20 mouse cellular contexts compared by ENCODE assay signal in the genomic region with DNA sequence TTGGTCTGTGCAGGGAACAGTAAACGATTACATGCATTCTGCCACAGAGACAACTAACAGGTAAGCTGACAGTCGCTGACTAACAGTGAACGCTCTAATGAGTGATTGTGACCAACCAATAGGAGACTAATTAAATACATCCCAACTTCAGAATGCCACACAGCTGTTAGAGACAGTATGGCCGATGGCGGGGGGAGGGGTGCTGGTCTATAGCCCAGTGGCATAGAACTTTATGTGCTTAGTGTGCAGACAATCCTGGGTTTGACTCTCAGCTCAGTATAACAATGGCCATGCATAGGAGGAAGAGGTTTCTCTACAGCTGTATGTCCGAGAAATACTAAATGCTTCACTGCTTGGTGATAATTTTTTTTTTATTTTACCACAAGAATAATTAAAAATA. TPM values are rescaled to one million over a fixed set of nuclear protein-coding genes. Genes with fewer than 3 reads are reported as not detected.
A peak's percentile ranks its signal among the peaks of the same experiment; 100 is the strongest.
DNase-seq lines count a peak whose midpoint lies in the region; ATAC-seq and TF ChIP-seq lines count a peak whose summit lies in the region.
"Had no signal": no experiment of that assay in that cellular context is flagged by ENCODE, and none has a peak within 500 bp of the region (broad histone marks: within the 10 kb centered on the region; RNA-seq: fewer than 3 reads in every experiment).

No protein-coding gene starts in this region.

- no peak overlapping the region for H3K4me2 ChIP-seq in kidney, embryonic 14.5 days (replicated peaks; ENCODE audit: low read depth, low read length)
- no peak overlapping the region for H3K4me2 ChIP-seq in stomach, embryonic 15.5 days
- H3K4me2 ChIP-seq: liver, embryonic 15.5 days; neural tube, embryonic 13.5 days had no signal

- peaks cover 15% of the 10 kb centered on the region for H3K4me1 ChIP-seq in kidney, embryonic 14.5 days (ENCODE audit: control insufficient read depth, insufficient read depth, low read length)
- peaks cover 15% of the 10 kb centered on the region for H3K4me1 ChIP-seq in stomach, embryonic 15.5 days

- 0 out of 2 replicates have a peak, but pooled peaks have one; percentile 22 for ATAC-seq in kidney, embryonic 14.5 days (ENCODE audit: low FRiP score, low TSS enrichment)
- ATAC-seq in stomach, embryonic 15.5 days (ENCODE audit: insufficient read depth, low FRiP score, low read depth) = no peak

- no peak for DNase-seq in gastrocnemius, adult 2 months
- DNase-seq in gastrocnemius, postnatal 14 days = no peak
- no peak for DNase-seq in kidney, adult 8-10 months
- DNase-seq in retina, postnatal 1 day = peak; percentile 50
- DNase-seq in retina, embryonic 14.5 days (ENCODE audit: low spot score) = no peak
- no peak for DNase-seq in right cerebral cortex, postnatal 14 days
- DNase-seq: cerebellum, postnatal 14 days; gastrocnemius, postnatal 10 days; layer of hippocampus, postnatal 36 days; thymus, adult 2 months had no signal

- no peaks in the 10 kb centered on the region for H3K27me3 ChIP-seq in kidney, embryonic 14.5 days (ENCODE audit: control insufficient read depth, insufficient read depth, low read length)
- H3K27me3 ChIP-seq in stomach, embryonic 15.5 days (replicated peaks) = no peaks in the 10 kb centered on the region
- H3K27me3 ChIP-seq: embryonic facial prominence, embryonic 12.5 days; heart, embryonic 13.5 days; neural tube, embryonic 13.5 days had no signal

- H3K27ac ChIP-seq in gastrocnemius, adult 2 months = peak overlapping the region; percentile 66
- H3K27ac ChIP-seq in kidney, embryonic 14.5 days (ENCODE audit: low read depth, low read length) = no peak overlapping the region
- H3K27ac ChIP-seq in stomach, embryonic 15.5 days = peak overlapping the region; percentile 14; the same call in 1 of the 2 replicates
- H3K27ac ChIP-seq: liver, embryonic 15.5 days had no signal

- intact Hi-C loops in gastrocnemius, adult 2 months (cut with DNase I) = no loop called here
- intact Hi-C loops in gastrocnemius, postnatal 14 days (cut with DNase I; ENCODE audit: low total_unique reads) = no loop called here

- no peaks in the 10 kb centered on the region for H3K36me3 ChIP-seq in kidney, embryonic 14.5 days (ENCODE audit: control insufficient read depth, insufficient read depth, low read length)
- H3K36me3 ChIP-seq in stomach, embryonic 15.5 days = no peaks in the 10 kb centered on the region
- H3K36me3 ChIP-seq: embryonic facial prominence, embryonic 12.5 days; heart, embryonic 13.5 days; liver, embryonic 15.5 days; neural tube, embryonic 13.5 days had no signal

- TF ChIP-seq CTCF in gastrocnemius, adult 2 months (IDR thresholded peaks at IDR 0.05) = no peak

- no peak overlapping the region for H3K9ac ChIP-seq in kidney, embryonic 14.5 days (ENCODE audit: low read depth, low read length)
- H3K9ac ChIP-seq in stomach, embryonic 15.5 days = no peak overlapping the region
- H3K9ac ChIP-seq: embryonic facial prominence, embryonic 12.5 days; liver, embryonic 15.5 days; neural tube, embryonic 13.5 days had no signal

- 70% methylated on average over 6 of the region's 6 CpGs for WGBS in kidney, embryonic 14.5 days
- 69% methylated on average over 6 of the region's 6 CpGs for WGBS in stomach, embryonic 15.5 days

- H3K9me3 ChIP-seq in kidney, embryonic 14.5 days (ENCODE audit: control insufficient read depth, low read length) = no peaks in the 10 kb centered on the region
- no peaks in the 10 kb centered on the region for H3K9me3 ChIP-seq in stomach, embryonic 15.5 days
- H3K9me3 ChIP-seq: embryonic facial prominence, embryonic 12.5 days; heart, embryonic 13.5 days; liver, embryonic 15.5 days; neural tube, embryonic 13.5 days had no signal

- H3K4me3 ChIP-seq in gastrocnemius, adult 2 months = no peak overlapping the region
- H3K4me3 ChIP-seq in kidney, embryonic 14.5 days (ENCODE audit: low read length) = no peak overlapping the region
- H3K4me3 ChIP-seq in stomach, embryonic 15.5 days (replicated peaks) = no peak overlapping the region
- H3K4me3 ChIP-seq: embryonic facial prominence, embryonic 12.5 days; heart, embryonic 13.5 days; liver, embryonic 15.5 days; neural tube, embryonic 13.5 days had no signal

RNA-seq across cellular contexts. Expression of a gene that starts 7.2 kb away (rescaled TPM):
- total RNA-seq in gastrocnemius, adult 2 months (2021) = 10 to 100 TPM in 1 of 2 experiments, 1 to 10 TPM in 1; 7.0 to 11.7 TPM
- total RNA-seq in gastrocnemius, postnatal 14 days (2021) = 10 to 100 TPM; 17.4 to 19.8 TPM
- 8.3 and 12.9 TPM in 2 replicates for polyA plus RNA-seq in kidney, embryonic 14.5 days (2014; fragmentation: Nextera tagmentation; extraction: Ambion mirVana)
- polyA plus RNA-seq in stomach, embryonic 15.5 days (2015; fragmentation: Nextera tagmentation; extraction: Ambion mirVana) = 6.9 and 7.6 TPM in 2 replicates

RNA-seq across cellular contexts. Expression of a gene that starts 57.8 kb away (rescaled TPM):
- total RNA-seq in gastrocnemius, adult 2 months (2021) = 1 to 10 TPM; 4.5 to 6.2 TPM
- 10 to 100 TPM; 14.4 to 17.4 TPM for total RNA-seq in gastrocnemius, postnatal 14 days (2021)
- polyA plus RNA-seq in kidney, embryonic 14.5 days (2014; fragmentation: Nextera tagmentation; extraction: Ambion mirVana) = 0.35 and 0.86 TPM in 2 replicates
- polyA plus RNA-seq in stomach, embryonic 15.5 days (2015; fragmentation: Nextera tagmentation; extraction: Ambion mirVana) = 0.26 and 0.36 TPM in 2 replicates
- total RNA-seq: adrenal gland, adult 2 months; hematopoietic stem cell, adult 5-6 weeks had no signal
- polyA plus RNA-seq: large intestine, adult 2 months; urinary bladder, adult 2 months had no signal
